Mouse (Mus musculus): ENCODE data around the gene Ppp1r1b.

Ppp1r1b gene

GRCm38 (mm10) chr11:98339679-98340287 lies 8.4 kb upstream of the Ppp1r1b start:
- in situ Hi-C loops (cut with MboI; ENCODE audit: low pct_unique_long_range_greater_than_20kb in 1 of 2, low sequenced_read_pairs in 2 of 2, unreplicated experiment in 1 of 2): loop anchor here in 1 of 2 experiments (5.0 kb wide), 1 partner anchor 72 kb away; no protein-coding TSS in a partner anchor

GRCm38 (mm10) chr11:98340597-98340996 lies 7.6 kb upstream of the Ppp1r1b start:
- in situ Hi-C loops (cut with MboI; ENCODE audit: low pct_unique_long_range_greater_than_20kb in 1 of 2, low sequenced_read_pairs in 2 of 2, unreplicated experiment in 1 of 2): loop anchor here in 1 of 2 experiments (5.0 kb wide), 1 partner anchor 73 kb away; no protein-coding TSS in a partner anchor

- in situ Hi-C loops (cut with MboI; ENCODE audit: low pct_unique_long_range_greater_than_20kb in 1 of 2, low sequenced_read_pairs in 2 of 2, unreplicated experiment in 1 of 2): loop anchor here in 1 of 2 experiments (5.0 kb wide), 1 partner anchor 74 kb away; no protein-coding TSS in a partner anchor
Observed at GRCm38 (mm10) chr11:98341174-98341573, 7.0 kb upstream of the Ppp1r1b start.

- in situ Hi-C loops (cut with MboI; ENCODE audit: low pct_unique_long_range_greater_than_20kb in 1 of 2, low sequenced_read_pairs in 2 of 2, unreplicated experiment in 1 of 2): loop anchor here in 1 of 2 experiments (5.0 kb wide), 1 partner anchor 75 kb away; no protein-coding TSS in a partner anchor
Observed at GRCm38 (mm10) chr11:98342000-98342945, 5.9 kb upstream of the Ppp1r1b start.

- in situ Hi-C loops (cut with MboI; ENCODE audit: low pct_unique_long_range_greater_than_20kb in 1 of 2, low sequenced_read_pairs in 2 of 2, unreplicated experiment in 1 of 2): no loop called here
Observed at GRCm38 (mm10) chr11:98345253-98345652, 3.0 kb upstream of the Ppp1r1b start.

GRCm38 (mm10) chr11:98346168-98346567 lies 2.0 kb upstream of the Ppp1r1b start:
- in situ Hi-C loops (cut with MboI; ENCODE audit: low pct_unique_long_range_greater_than_20kb in 1 of 2, low sequenced_read_pairs in 2 of 2, unreplicated experiment in 1 of 2): no loop called here

GRCm38 (mm10) chr11:98347385-98348082 lies 670 bp upstream of the Ppp1r1b start:
- in situ Hi-C loops (cut with MboI; ENCODE audit: low pct_unique_long_range_greater_than_20kb in 1 of 2, low sequenced_read_pairs in 2 of 2, unreplicated experiment in 1 of 2): no loop called here

GRCm38 (mm10) chr11:98349308-98349707 lies 1.1 kb downstream of the Ppp1r1b start:
- in situ Hi-C loops (cut with MboI; ENCODE audit: low pct_unique_long_range_greater_than_20kb in 1 of 2, low sequenced_read_pairs in 2 of 2, unreplicated experiment in 1 of 2): no loop called here

- in situ Hi-C loops (cut with MboI; ENCODE audit: low pct_unique_long_range_greater_than_20kb in 1 of 2, low sequenced_read_pairs in 2 of 2, unreplicated experiment in 1 of 2): no loop called here
Observed at GRCm38 (mm10) chr11:98352272-98352990, 4.2 kb downstream of the Ppp1r1b start.

- in situ Hi-C loops (cut with MboI; ENCODE audit: low pct_unique_long_range_greater_than_20kb in 1 of 2, low sequenced_read_pairs in 2 of 2, unreplicated experiment in 1 of 2): no loop called here
Observed at GRCm38 (mm10) chr11:98353651-98354211, 5.5 kb downstream of the Ppp1r1b start.

- in situ Hi-C loops (cut with MboI; ENCODE audit: low pct_unique_long_range_greater_than_20kb in 1 of 2, low sequenced_read_pairs in 2 of 2, unreplicated experiment in 1 of 2): no loop called here
Observed at GRCm38 (mm10) chr11:98354445-98354844, 6.2 kb downstream of the Ppp1r1b start.

- in situ Hi-C loops (cut with MboI; ENCODE audit: low pct_unique_long_range_greater_than_20kb in 1 of 2, low sequenced_read_pairs in 2 of 2, unreplicated experiment in 1 of 2): no loop called here
Observed at GRCm38 (mm10) chr11:98355732-98356299, 7.6 kb downstream of the Ppp1r1b start.

- in situ Hi-C loops (cut with MboI; ENCODE audit: low pct_unique_long_range_greater_than_20kb in 1 of 2, low sequenced_read_pairs in 2 of 2, unreplicated experiment in 1 of 2): no loop called here
Observed at GRCm38 (mm10) chr11:98356625-98357394, 8.6 kb downstream of the Ppp1r1b start.

- in situ Hi-C loops (cut with MboI; ENCODE audit: low pct_unique_long_range_greater_than_20kb in 1 of 2, low sequenced_read_pairs in 2 of 2, unreplicated experiment in 1 of 2): no loop called here
Observed at GRCm38 (mm10) chr11:98357396-98358160, 9.4 kb downstream of the Ppp1r1b start.

GRCm38 (mm10) chr11:98358161-98359083 lies 10.2 kb downstream of the Ppp1r1b start, which contains the start of gene Stard3:
TSS of gene Stard3 (plus strand) at chr11:98358368.
- in situ Hi-C loops (cut with MboI; ENCODE audit: low pct_unique_long_range_greater_than_20kb in 1 of 2, low sequenced_read_pairs in 2 of 2, unreplicated experiment in 1 of 2): no loop called here

Data from mouse embryonic stem cell (cell line).